Mouse (Mus musculus): ENCODE data around the gene Fam229a. TPM values are rescaled to one million over a fixed set of nuclear protein-coding genes. Genes with fewer than 3 reads are reported as not detected.
A peak's percentile ranks its signal among the peaks of the same experiment; 100 is the strongest.

Gene Fam229a
- total RNA-seq, 2 experiments from 2014 or later: 0.68 TPM; not detected in 1

- ATAC-seq (replicated peaks; ENCODE audit: low FRiP score, poor library complexity, severe bottlenecking): no peak
Measured at GRCm38 (mm10) chr4:129494681-129495080, 3.7 kb downstream of the Fam229a start.

GRCm38 (mm10) chr4:129495672-129496562 lies 4.9 kb downstream of the Fam229a start:
- no peak for ATAC-seq (replicated peaks; ENCODE audit: low FRiP score, poor library complexity, severe bottlenecking)

- no peak for ATAC-seq (replicated peaks; ENCODE audit: low FRiP score, poor library complexity, severe bottlenecking)
Measured at GRCm38 (mm10) chr4:129496631-129497030, 5.6 kb downstream of the Fam229a start.

GRCm38 (mm10) chr4:129498941-129499340 lies 8.0 kb downstream of the Fam229a start:
- no peak for ATAC-seq (replicated peaks; ENCODE audit: low FRiP score, poor library complexity, severe bottlenecking)

- no peak for ATAC-seq (replicated peaks; ENCODE audit: low FRiP score, poor library complexity, severe bottlenecking)
Measured at GRCm38 (mm10) chr4:129500017-129500416, 9.0 kb downstream of the Fam229a start.

- peak; percentile 52 for ATAC-seq (replicated peaks; ENCODE audit: low FRiP score, poor library complexity, severe bottlenecking)
Measured at GRCm38 (mm10) chr4:129500607-129501566, 9.9 kb downstream of the Fam229a start.

- ATAC-seq (replicated peaks; ENCODE audit: low FRiP score, poor library complexity, severe bottlenecking): no peak
Measured at GRCm38 (mm10) chr4:129502327-129502888, 11.4 kb downstream of the Fam229a start.

- ATAC-seq (replicated peaks; ENCODE audit: low FRiP score, poor library complexity, severe bottlenecking): no peak
Measured at GRCm38 (mm10) chr4:129502901-129503444, 12.0 kb downstream of the Fam229a start.

- no peak for ATAC-seq (replicated peaks; ENCODE audit: low FRiP score, poor library complexity, severe bottlenecking)
Measured at GRCm38 (mm10) chr4:129505511-129505910, 14.5 kb downstream of the Fam229a start.

- no peak for ATAC-seq (replicated peaks; ENCODE audit: low FRiP score, poor library complexity, severe bottlenecking)
Measured at GRCm38 (mm10) chr4:129507434-129508236, 16.6 kb downstream of the Fam229a start.

GRCm38 (mm10) chr4:129508237-129508515 lies 17.2 kb downstream of the Fam229a start:
- no peak for ATAC-seq (replicated peaks; ENCODE audit: low FRiP score, poor library complexity, severe bottlenecking)

- no peak for ATAC-seq (replicated peaks; ENCODE audit: low FRiP score, poor library complexity, severe bottlenecking)
Measured at GRCm38 (mm10) chr4:129508834-129509600, 18.0 kb downstream of the Fam229a start.

GRCm38 (mm10) chr4:129509650-129510049 lies 18.7 kb downstream of the Fam229a start:
- no peak for ATAC-seq (replicated peaks; ENCODE audit: low FRiP score, poor library complexity, severe bottlenecking)

GRCm38 (mm10) chr4:129510723-129511412 lies 19.9 kb downstream of the Fam229a start:
- no peak for ATAC-seq (replicated peaks; ENCODE audit: low FRiP score, poor library complexity, severe bottlenecking)

GRCm38 (mm10) chr4:129511413-129512096 lies 20.6 kb downstream of the Fam229a start:
- no peak for ATAC-seq (replicated peaks; ENCODE audit: low FRiP score, poor library complexity, severe bottlenecking)

GRCm38 (mm10) chr4:129513086-129513767 lies 22.2 kb downstream of the Fam229a start, which contains the start of gene Marcksl1:
Marcksl1 (plus strand) TSS chr4:129513581.
- ATAC-seq (replicated peaks; ENCODE audit: low FRiP score, poor library complexity, severe bottlenecking): peak; percentile 56; the same call in 1 of the 2 replicates

- no peak for ATAC-seq (replicated peaks; ENCODE audit: low FRiP score, poor library complexity, severe bottlenecking)
Measured at GRCm38 (mm10) chr4:129513891-129514290, 22.9 kb downstream of the Fam229a start.

All from erythroblast, adult 5-6 weeks (primary cell).